Mouse (Mus musculus) forebrain, embryonic 12.5 days (tissue): ENCODE results near the gene Gabbr2. TPM values are rescaled to one million over a fixed set of nuclear protein-coding genes. Genes with fewer than 3 reads are reported as not detected.

ENCODE experiments used
- ATAC-seq: fragments of 200-750 bp; cut with Nextera tagmentation; 2 replicates; pipeline ENCODE4 v1.8.0; 2017; ENCODE audit warnings: moderate TSS enrichment; ENCODE audit not compliant: low FRiP score
- H3K27ac ChIP-seq: fragments of 300-500 bp; sonication (generic); 2 replicates; pipeline ENCODE4 v1.5.1; 2016; ENCODE audit warnings: mild to moderate bottlenecking
- H3K27me3 ChIP-seq: fragments of 300-500 bp; sonication (generic); 2 replicates; pipeline ENCODE4 v1.6.1; 2016; ENCODE audit warnings: mild to moderate bottlenecking
- H3K36me3 ChIP-seq: fragments of 300-500 bp; sonication (generic); replicated peaks from 2 replicates; pipeline ENCODE4 v1.6.1; 2016; ENCODE audit warnings: mild to moderate bottlenecking
- H3K4me1 ChIP-seq: fragments of 300-500 bp; sonication (generic); 2 replicates; pipeline ENCODE4 v1.6.1; 2016
- H3K4me2 ChIP-seq: fragments of 300-500 bp; sonication (generic); 2 replicates; pipeline ENCODE4 v1.6.1; 2016; ENCODE audit warnings: mild to moderate bottlenecking, moderate library complexity
- H3K4me3 ChIP-seq: fragments of 300-500 bp; sonication (generic); replicated peaks from 2 replicates; pipeline ENCODE4 v1.5.1; 2016; ENCODE audit warnings: mild to moderate bottlenecking
- H3K9ac ChIP-seq: fragments of 300-500 bp; sonication (generic); 2 replicates; pipeline ENCODE4 v1.6.1; 2016; ENCODE audit warnings: mild to moderate bottlenecking
- H3K9me3 ChIP-seq: fragments of 300-500 bp; sonication (generic); 2 replicates; pipeline ENCODE4 v1.6.1; 2016
- WGBS: fragments of 180-500 bp; shearing (Covaris S2); methylation state at CpG from one replicate; pipeline ENCODE4 v1.1.7; 2016; 5-methylcytosine and 5-hydroxymethylcytosine counted together
- polyA plus RNA-seq: library from polyadenylated mRNA; unstranded; fragments of >200 nt; fragmentation: Nextera tagmentation; extraction: Ambion mirVana; gene quantifications from 2 replicates; pipeline ENCODE4 v1.2.1, GENCODE M21; 2016

The Gabbr2 gene
- polyA plus RNA-seq, 1 experiment from 2014 or later = 0.51 TPM

DNA sequence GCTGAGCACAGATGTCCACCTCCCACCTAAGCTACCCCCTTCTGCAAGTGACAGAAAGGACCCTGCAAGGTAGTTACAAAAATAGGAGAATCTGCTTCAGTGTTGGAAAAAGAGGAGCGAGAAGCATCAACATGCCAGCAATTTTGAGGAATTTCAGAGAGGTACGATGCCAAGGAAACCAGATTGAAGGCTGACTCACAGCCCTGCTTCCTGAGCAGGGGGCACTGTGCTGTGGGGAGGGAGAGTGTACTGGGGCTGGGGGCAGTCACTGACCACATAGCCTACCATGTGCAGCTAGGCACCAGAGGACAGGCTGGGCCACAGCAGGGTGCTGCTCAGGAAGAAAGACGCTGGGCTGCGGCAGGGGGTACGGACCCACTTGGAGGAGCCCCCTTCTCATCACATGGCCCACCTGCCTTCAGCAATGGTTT is 163.5 kb downstream of the Gabbr2 start:
- Histone ChIP-seq H3K4me3 (no peak overlapping the region), H3K27ac (no peak overlapping the region), H3K27me3 (peaks cover 18% of the 10 kb centered on the region; the same call in 1 of the 2 replicates), H3K4me2 (no peak overlapping the region; the same call in 1 of the 2 replicates), H3K36me3 (no peaks in the 10 kb centered on the region), H3K4me1 (peaks cover 9% of the 10 kb centered on the region), H3K9me3 (no peaks in the 10 kb centered on the region), H3K9ac (no peak overlapping the region)
- WGBS = 73% methylated on average over 5 of the region's 5 CpGs
- ATAC-seq = no peak

GRCm38 (mm10) chr4:46827471-46827870 is 164.2 kb downstream of the Gabbr2 start:
- H3K4me2 ChIP-seq = no peak overlapping the region
- H3K4me3 ChIP-seq = no peak overlapping the region
- ATAC-seq = no peak
- H3K27ac ChIP-seq = no peak overlapping the region
- no peak overlapping the region for H3K9ac ChIP-seq
- no peaks in the 10 kb centered on the region for H3K36me3 ChIP-seq
- H3K4me1 ChIP-seq = peaks cover 9% of the 10 kb centered on the region
- no peaks in the 10 kb centered on the region for H3K9me3 ChIP-seq
- WGBS = 79% methylated on average over 9 of the region's 9 CpGs
- H3K27me3 ChIP-seq = peaks cover 18% of the 10 kb centered on the region; the same call in 1 of the 2 replicates

DNA sequence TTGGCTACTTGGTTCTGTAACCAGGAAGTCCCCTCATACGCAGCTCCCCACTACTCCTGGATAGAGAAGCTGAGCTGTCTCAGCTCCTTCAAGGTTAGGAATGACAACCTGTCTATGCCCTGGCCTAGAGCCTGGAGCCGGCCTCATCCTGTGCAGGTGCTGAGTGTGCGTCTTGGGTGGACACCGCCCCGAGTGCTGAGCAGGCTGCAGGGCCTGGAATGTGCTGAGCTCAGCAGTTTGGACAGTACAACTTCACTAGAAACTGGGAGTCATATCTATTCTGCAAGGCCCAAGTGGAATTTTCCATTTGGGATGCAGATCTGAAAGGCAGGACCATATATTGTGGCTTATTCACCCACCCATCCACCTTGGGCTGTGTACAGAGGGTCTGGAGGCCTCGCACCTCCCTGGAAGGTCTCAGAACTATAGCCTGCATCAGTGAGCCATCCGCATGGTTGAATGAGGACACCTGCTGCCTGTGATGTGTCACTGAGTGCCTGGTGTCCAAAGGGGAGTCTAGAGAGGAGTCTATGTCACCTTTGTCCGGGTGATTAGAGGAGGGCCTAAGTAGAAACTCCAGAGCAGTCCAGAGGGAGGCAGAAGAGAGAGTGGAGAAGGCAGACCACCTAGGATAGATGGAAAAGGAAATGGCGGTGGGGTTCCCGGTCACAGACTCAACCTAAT is 165.7 kb downstream of the Gabbr2 start:
- peaks cover 15% of the 10 kb centered on the region; the same call in 1 of the 2 replicates for H3K27me3 ChIP-seq
- no peak for ATAC-seq
- H3K4me2 ChIP-seq = no peak overlapping the region
- no peak overlapping the region for H3K9ac ChIP-seq
- no peaks in the 10 kb centered on the region for H3K36me3 ChIP-seq
- no peak overlapping the region for H3K27ac ChIP-seq
- H3K9me3 ChIP-seq = no peaks in the 10 kb centered on the region
- H3K4me1 ChIP-seq = peaks cover 9% of the 10 kb centered on the region
- 87% methylated on average over 10 of the region's 10 CpGs for WGBS
- no peak overlapping the region for H3K4me3 ChIP-seq

GRCm38 (mm10) chr4:46823738-46824137 is 167.9 kb downstream of the Gabbr2 start:
- Histone ChIP-seq H3K36me3 (no peaks in the 10 kb centered on the region), H3K27me3 (peaks cover 24% of the 10 kb centered on the region), H3K4me3 (no peak overlapping the region), H3K9ac (no peak overlapping the region), H3K9me3 (no peaks in the 10 kb centered on the region), H3K27ac (no peak overlapping the region), H3K4me2 (no peak overlapping the region), H3K4me1 (peaks cover 9% of the 10 kb centered on the region)
- ATAC-seq = no peak
- WGBS = 86% methylated on average over 14 of the region's 14 CpGs

DNA sequence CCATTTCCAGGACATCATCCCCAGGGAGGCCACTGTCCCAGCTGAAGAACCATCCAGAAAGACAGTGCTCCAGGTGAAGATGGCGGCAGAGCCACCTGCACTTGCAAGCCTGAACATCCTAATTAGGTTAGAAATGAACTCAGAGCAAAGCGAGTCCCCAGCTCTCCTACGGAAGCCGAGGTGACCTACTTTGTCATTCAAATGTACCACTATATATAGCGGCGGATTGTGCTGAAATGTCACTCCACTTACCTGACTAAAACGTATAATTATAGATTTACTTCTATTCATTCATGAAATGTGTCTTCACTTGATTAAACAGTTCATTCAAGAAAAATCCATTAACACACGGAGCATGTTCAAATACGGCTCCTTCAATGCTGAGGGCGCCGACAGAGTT is 170.0 kb downstream of the Gabbr2 start:
- H3K27ac ChIP-seq = no peak overlapping the region
- ATAC-seq = no peak

GRCm38 (mm10) chr4:46814954-46815353 is 176.7 kb downstream of the Gabbr2 start:
- Histone ChIP-seq H3K36me3 (no peaks in the 10 kb centered on the region), H3K4me2 (no peak overlapping the region), H3K9me3 (no peaks in the 10 kb centered on the region), H3K4me1 (peaks cover 8% of the 10 kb centered on the region; the same call in 1 of the 2 replicates), H3K9ac (no peak overlapping the region), H3K27me3 (peaks cover 16% of the 10 kb centered on the region), H3K4me3 (no peak overlapping the region), H3K27ac (no peak overlapping the region)
- 80% methylated on average over 4 of the region's 4 CpGs for WGBS
- ATAC-seq = no peak

More for the DNA sequence above, 170.0 kb downstream of the Gabbr2 start:
- Histone ChIP-seq H3K9me3 (no peaks in the 10 kb centered on the region), H3K4me1 (0 out of 2 replicates have a peak, but pooled peaks cover 5% of the 10 kb centered on the region), H3K9ac (no peak overlapping the region), H3K27me3 (peaks cover 29% of the 10 kb centered on the region), H3K36me3 (no peaks in the 10 kb centered on the region), H3K4me2 (no peak overlapping the region), H3K4me3 (no peak overlapping the region)
- 46% methylated on average over 11 of the region's 11 CpGs for WGBS

- ATAC-seq = no peak
- Histone ChIP-seq H3K27me3 (peaks cover 10% of the 10 kb centered on the region; the same call in 1 of the 2 replicates), H3K4me1 (peaks cover 8% of the 10 kb centered on the region; the same call in 1 of the 2 replicates), H3K36me3 (no peaks in the 10 kb centered on the region), H3K27ac (no peak overlapping the region), H3K9ac (no peak overlapping the region), H3K4me2 (no peak overlapping the region), H3K4me3 (no peak overlapping the region), H3K9me3 (no peaks in the 10 kb centered on the region)
- WGBS = 87% methylated on average over 10 of the region's 10 CpGs
Measured at GRCm38 (mm10) chr4:46814236-46814635, 177.4 kb downstream of the Gabbr2 start.

GRCm38 (mm10) chr4:46811165-46811564 is 180.5 kb downstream of the Gabbr2 start:
- WGBS = 41% methylated on average over 5 of the region's 5 CpGs
- Histone ChIP-seq H3K27me3 (no peaks in the 10 kb centered on the region), H3K4me3 (no peak overlapping the region), H3K27ac (no peak overlapping the region), H3K4me1 (peaks cover 3% of the 10 kb centered on the region; the same call in 1 of the 2 replicates), H3K36me3 (no peaks in the 10 kb centered on the region), H3K9ac (no peak overlapping the region), H3K4me2 (no peak overlapping the region), H3K9me3 (no peaks in the 10 kb centered on the region)
- no peak for ATAC-seq

- 93% methylated on average over 1 of the region's 1 CpGs for WGBS
- no peaks in the 10 kb centered on the region for H3K36me3 ChIP-seq
- ATAC-seq = no peak
Measured at GRCm38 (mm10) chr4:46806876-46807275, 184.8 kb downstream of the Gabbr2 start.

GRCm38 (mm10) chr4:46805910-46806309 is 185.8 kb downstream of the Gabbr2 start:
- Histone ChIP-seq H3K36me3 (no peaks in the 10 kb centered on the region), H3K9ac (no peak overlapping the region), H3K27ac (no peak overlapping the region), H3K27me3 (no peaks in the 10 kb centered on the region), H3K4me3 (no peak overlapping the region), H3K9me3 (no peaks in the 10 kb centered on the region), H3K4me1 (peaks cover 5% of the 10 kb centered on the region; the same call in 1 of the 2 replicates), H3K4me2 (no peak overlapping the region)
- 69% methylated on average over 3 of the region's 3 CpGs for WGBS
- no peak for ATAC-seq

More at GRCm38 (mm10) chr4:46806876-46807275, 184.8 kb downstream of the Gabbr2 start:
- H3K27me3 ChIP-seq = no peaks in the 10 kb centered on the region
- no peak overlapping the region for H3K4me3 ChIP-seq
- no peak overlapping the region for H3K27ac ChIP-seq
- H3K9me3 ChIP-seq = no peaks in the 10 kb centered on the region
- H3K4me1 ChIP-seq = peaks cover 7% of the 10 kb centered on the region
- H3K9ac ChIP-seq = no peak overlapping the region
- H3K4me2 ChIP-seq = no peak overlapping the region

DNA sequence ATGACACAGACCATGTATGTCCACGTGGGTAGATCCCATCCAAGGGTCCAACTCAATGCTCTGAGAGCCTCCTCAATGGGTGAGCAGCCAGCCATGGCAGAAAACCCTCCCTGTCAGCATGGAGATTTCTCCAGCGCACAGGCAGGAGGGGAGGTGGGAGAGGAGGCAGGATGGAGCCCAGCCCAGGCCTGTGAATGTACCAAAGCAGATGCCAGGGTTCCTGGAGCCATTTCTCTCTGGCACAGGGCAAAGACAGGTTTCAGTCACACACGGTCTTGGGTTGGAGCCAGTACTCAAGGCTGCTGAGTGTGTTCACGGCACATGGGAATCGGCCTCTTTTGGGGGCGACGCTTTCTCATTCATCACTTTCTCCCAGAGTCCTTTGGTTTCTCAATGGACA is 189.3 kb downstream of the Gabbr2 start:
- no peak for ATAC-seq
- peaks cover 13% of the 10 kb centered on the region; the same call in 1 of the 2 replicates for H3K4me1 ChIP-seq
- no peak overlapping the region for H3K27ac ChIP-seq
- H3K9me3 ChIP-seq = no peaks in the 10 kb centered on the region
- 83% methylated on average over 7 of the region's 7 CpGs for WGBS
- H3K4me2 ChIP-seq = no peak overlapping the region
- no peak overlapping the region for H3K4me3 ChIP-seq
- no peaks in the 10 kb centered on the region for H3K27me3 ChIP-seq
- H3K9ac ChIP-seq = no peak overlapping the region
- no peaks in the 10 kb centered on the region for H3K36me3 ChIP-seq

GRCm38 (mm10) chr4:46799904-46800303 is 191.8 kb downstream of the Gabbr2 start:
- no peak overlapping the region for H3K9ac ChIP-seq
- H3K9me3 ChIP-seq = no peaks in the 10 kb centered on the region
- 49% methylated on average over 4 of the region's 4 CpGs for WGBS
- no peak for ATAC-seq
- no peak overlapping the region for H3K4me2 ChIP-seq
- H3K27ac ChIP-seq = no peak overlapping the region
- H3K4me3 ChIP-seq = no peak overlapping the region
- H3K27me3 ChIP-seq = no peaks in the 10 kb centered on the region
- H3K4me1 ChIP-seq = peaks cover 10% of the 10 kb centered on the region; the same call in 1 of the 2 replicates
- H3K36me3 ChIP-seq = no peaks in the 10 kb centered on the region

GRCm38 (mm10) chr4:46795707-46796106 is 196.0 kb downstream of the Gabbr2 start:
- H3K27me3 ChIP-seq = no peaks in the 10 kb centered on the region
- H3K4me1 ChIP-seq = 0 out of 2 replicates have a peak, but pooled peaks cover 8% of the 10 kb centered on the region
- no peak overlapping the region for H3K27ac ChIP-seq
- H3K4me2 ChIP-seq = no peak overlapping the region
- H3K9ac ChIP-seq = no peak overlapping the region
- 69% methylated on average over 7 of the region's 7 CpGs for WGBS
- no peak for ATAC-seq
- no peaks in the 10 kb centered on the region for H3K9me3 ChIP-seq
- H3K36me3 ChIP-seq = no peaks in the 10 kb centered on the region
- H3K4me3 ChIP-seq = no peak overlapping the region
